Mouse (Mus musculus): ENCODE data around the gene Dhh.
A peak's percentile ranks its signal among the peaks of the same experiment; 100 is the strongest.

Dhh gene

GRCm38 (mm10) chr15:98916016-98916415 lies 17.7 kb upstream of the Dhh start:
- no peak for DNase-seq (ENCODE audit: low spot score in 2 of 2)

DNA sequence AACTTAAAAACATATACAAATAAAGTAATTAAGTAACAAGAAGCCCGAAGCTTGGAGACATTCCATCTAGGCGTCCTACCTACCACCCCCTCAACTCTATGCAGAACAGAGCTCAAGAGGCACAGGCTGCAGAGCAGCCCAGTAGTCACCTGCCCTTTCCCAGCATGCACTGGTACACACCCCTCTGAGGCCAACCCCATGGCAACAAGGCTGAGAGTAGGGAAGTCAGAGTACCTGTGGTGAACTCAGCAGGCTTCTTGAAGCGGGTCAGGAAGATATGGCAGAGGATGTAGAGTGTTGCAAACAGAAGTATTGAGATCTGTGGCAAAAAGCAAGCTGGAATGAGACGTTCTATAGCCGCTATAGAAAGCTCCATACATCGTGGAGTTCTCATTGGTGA lies 16.6 kb upstream of the Dhh start:
- DNase-seq (ENCODE audit: low spot score in 2 of 2) = no peak

DNA sequence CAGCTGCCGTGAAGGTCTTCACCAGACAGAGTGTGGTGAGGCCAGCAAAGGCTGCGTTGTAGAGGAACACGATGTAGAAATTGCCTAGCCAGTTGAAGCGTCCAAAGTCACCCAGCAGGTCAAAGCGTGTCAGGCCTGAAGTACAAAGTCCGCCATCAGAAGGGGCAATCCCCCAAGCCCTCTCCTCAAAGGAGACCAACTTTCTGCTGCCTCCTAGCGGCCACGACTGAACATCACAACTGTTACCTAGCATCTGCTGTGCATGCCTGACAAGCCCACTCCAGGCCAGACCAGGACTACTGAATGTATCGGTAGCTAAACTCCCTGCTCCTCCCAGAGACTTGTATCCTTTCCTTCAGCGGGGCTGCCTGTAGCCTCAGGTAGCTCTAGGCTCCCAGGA lies 6.4 kb upstream of the Dhh start:
- no peak for DNase-seq (ENCODE audit: low spot score in 2 of 2)

DNA sequence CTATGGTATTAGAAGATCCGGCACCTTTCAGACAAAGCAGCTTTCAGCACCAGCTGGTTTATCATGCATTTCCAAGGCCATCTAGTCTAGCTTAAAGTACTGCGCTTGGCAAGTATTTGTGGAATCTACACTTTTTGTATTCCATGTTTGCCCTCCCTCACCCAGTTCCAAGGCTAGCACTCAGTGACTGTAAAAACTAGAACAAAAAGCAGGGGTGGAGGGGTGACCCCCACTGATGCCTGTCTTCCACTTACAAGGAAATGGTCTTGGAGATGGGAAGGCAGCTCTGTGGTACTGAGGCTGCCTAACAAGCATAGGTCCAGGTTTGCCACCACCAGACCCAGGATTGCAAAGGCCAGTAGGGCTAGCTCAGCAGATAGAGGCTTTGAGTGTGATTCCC lies 4.3 kb upstream of the Dhh start:
- DNase-seq (ENCODE audit: low spot score in 2 of 2) = no peak

- DNase-seq (ENCODE audit: low spot score in 2 of 2) = no peak
These were observed 3.2 kb upstream of the Dhh start for GRCm38 (mm10) chr15:98901530-98901929.

DNA sequence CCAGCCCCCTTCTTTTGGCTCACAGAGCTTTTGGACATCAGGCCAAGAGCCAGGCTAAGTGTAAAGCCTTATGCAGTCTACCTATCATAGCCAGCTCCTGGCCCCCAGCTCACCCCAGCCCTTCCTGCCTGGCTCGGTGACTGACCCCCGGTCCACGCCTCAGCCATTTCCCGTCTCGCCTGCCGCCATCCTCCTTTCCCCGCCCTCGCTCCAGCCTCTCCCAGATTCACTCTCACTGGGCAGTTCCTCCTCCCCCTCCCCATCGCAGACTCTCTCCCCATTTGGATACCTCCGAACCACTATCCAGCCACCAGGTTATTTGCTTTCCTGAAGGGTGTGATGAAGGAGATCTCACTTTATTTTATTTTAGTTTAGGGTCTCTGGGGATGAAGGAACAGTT lies 845 bp downstream of the Dhh start:
- DNase-seq (ENCODE audit: low spot score in 2 of 2) = no peak

- DNase-seq (ENCODE audit: low spot score in 2 of 2) = no peak
These were observed 2.4 kb downstream of the Dhh start for GRCm38 (mm10) chr15:98895635-98896589.

- DNase-seq (ENCODE audit: low spot score in 2 of 2) = no peak
These were observed 3.4 kb downstream of the Dhh start for GRCm38 (mm10) chr15:98894746-98895634.

DNA sequence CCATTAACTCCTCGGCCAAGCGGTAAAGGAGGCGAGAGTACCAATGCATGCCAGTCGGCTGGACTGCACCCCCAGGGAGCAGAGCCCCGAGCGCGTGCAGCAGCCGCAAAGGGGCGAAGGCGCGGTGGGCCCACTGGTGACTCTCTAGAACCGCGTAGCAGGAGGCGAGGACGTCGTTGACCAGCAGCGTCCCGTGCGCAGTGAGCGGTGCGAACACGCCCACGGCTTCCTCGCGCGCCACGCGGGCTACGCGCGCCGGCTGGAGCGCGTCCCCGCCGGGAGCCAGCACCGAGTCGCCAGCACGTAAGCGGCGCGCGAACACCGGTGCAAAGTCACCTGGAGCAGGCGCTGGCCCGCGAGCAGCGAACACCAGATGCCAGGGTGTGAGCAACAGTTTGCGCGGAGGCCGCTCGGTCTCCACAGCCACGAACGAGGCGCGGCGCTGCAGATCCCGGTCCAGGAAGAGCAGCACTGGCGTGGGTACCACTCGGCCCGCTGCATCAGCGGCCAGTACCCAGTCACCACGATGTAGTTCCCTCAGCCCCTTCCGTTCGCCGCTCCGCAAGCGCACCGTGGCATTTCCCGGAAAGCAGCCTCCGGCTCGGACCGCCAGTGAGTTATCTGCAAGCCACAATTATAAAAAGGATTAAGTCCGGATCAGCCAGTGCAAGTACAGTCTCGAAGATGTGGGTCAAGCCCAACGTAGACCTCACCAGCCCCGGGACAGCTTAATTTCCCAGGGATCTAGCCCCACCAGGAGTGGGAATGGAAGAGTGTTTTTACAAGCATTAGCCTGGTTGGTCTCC lies 4.2 kb downstream of the Dhh start, which contains the start of gene Rhebl1:
Gene Rhebl1 (minus strand): TSS at position 601 of the 806 bp plus-strand sequence.
- no peak for DNase-seq (ENCODE audit: low spot score in 2 of 2)

GRCm38 (mm10) chr15:98893036-98893435 lies 5.3 kb downstream of the Dhh start:
- no peak for DNase-seq (ENCODE audit: low spot score in 2 of 2)

DNA sequence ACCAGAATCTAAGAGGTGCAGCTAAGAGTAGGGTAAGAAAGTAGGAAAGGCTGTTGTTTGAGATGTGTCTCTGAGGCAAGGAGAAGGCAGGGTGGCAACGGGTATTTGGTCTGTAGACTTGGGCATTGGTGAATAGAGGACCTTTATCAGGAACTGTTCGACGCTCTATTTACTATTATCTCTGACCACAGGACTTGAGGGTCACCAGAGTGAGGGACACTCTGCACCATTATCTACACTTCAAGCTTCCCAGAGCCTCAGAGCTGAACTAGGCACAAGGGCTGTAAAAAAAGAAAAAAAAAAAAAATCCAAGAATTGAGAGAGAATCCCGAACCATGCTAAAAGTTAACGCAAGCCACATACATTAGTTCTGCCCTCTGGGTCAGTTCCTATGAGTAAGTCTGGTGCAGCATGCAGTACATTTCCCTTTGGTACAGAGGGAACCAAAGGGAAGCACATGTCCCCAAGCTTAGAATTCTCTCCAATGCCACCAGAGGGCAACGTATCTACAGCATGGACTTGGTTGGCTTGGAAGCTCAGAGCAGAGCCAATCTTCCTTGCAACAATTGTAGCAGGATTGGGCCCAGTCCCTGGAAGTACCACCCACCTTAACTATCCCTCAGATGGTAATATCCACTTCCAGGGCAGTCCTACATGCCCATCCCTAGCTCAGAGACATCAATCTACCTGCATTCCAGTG lies 6.3 kb downstream of the Dhh start:
- DNase-seq (ENCODE audit: low spot score in 2 of 2) = no peak

DNA sequence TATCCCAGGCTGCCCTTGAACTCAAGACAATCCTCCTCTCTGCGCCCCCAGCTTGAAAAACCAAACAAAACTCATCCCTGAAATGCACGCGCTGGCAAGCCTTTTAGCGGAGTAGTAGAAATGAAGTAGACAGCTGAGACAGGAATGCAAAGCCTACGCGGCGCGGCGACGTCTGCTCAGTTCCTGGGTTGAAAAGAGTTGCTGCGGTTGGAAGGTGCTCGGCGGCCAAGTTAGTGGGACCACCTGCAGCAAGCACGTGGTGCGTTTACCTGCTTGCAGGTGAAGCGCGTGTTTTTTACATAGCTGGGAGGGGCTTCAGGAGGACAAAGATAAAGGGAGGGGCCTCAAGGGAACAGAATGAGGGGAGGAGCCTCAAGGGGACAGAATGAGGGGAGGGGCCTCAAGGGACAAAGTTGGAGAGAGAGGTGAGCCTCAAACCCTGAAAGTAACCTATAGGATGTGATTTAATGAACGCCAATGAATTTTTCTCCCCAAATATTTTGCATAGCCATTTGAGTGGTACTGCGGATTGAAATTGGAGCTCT lies 7.1 kb downstream of the Dhh start:
- DNase-seq (ENCODE audit: low spot score in 2 of 2) = no peak

GRCm38 (mm10) chr15:98887526-98887925 lies 10.8 kb downstream of the Dhh start:
- no peak for DNase-seq (ENCODE audit: low spot score in 2 of 2)

DNA sequence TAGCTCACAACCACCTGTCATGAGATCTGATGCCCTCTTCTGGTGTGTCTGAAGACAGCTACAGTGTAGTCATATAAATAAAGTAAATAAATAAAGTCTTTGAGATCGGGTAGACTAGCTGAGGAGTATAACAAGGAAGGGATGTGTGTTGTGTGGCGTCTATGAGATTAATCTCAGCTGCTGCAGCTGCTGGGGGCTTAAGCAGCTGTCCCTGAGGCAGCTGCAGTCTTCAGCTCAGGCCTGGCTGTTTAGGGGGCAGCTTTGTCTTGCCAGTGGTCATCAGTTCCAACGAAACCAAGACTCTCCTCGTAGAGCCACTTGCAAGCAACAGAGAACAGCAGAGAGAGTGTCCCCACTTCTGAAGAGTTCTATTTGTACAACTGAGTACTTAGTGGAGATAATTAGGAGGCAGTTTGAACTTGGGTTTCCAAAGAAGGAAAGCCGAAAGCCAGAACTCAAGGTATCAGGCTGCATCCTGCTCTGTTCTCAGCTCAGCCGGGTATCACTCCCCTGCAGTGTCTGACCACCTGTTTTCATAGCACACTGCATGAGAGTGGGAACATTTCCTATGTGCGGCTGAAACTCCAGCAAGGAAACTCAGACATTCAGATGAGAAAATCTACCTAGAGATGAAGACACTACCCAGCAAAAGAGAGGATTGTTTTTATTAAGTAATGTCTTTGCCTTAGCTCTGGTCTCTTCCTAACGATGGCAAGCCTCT lies 11.5 kb downstream of the Dhh start:
- no peak for DNase-seq (ENCODE audit: low spot score in 2 of 2)

GRCm38 (mm10) chr15:98884106-98884505 lies 14.2 kb downstream of the Dhh start:
- DNase-seq (ENCODE audit: low spot score in 2 of 2) = no peak

- DNase-seq (ENCODE audit: low spot score in 2 of 2) = no peak
These were observed 14.7 kb downstream of the Dhh start for GRCm38 (mm10) chr15:98883661-98884060.

GRCm38 (mm10) chr15:98881656-98882008 lies 16.7 kb downstream of the Dhh start:
- DNase-seq (ENCODE audit: low spot score in 2 of 2) = no peak

GRCm38 (mm10) chr15:98880978-98881655 lies 17.2 kb downstream of the Dhh start:
- peak; percentile 75 to 76 for DNase-seq (ENCODE audit: low spot score in 2 of 2)

- peak in 1 of 2 experiments; percentile 68 for DNase-seq (ENCODE audit: low spot score in 2 of 2)
These were observed 21.0 kb downstream of the Dhh start for GRCm38 (mm10) chr15:98877331-98877730.

All from spleen, postnatal 14 days (tissue).